Mouse (Mus musculus): ENCODE results near the gene Ddx6. TPM values are rescaled to one million over a fixed set of nuclear protein-coding genes. Genes with fewer than 3 reads are reported as not detected.

Ddx6 gene
- polyA plus RNA-seq, 1 experiment: 29.9 TPM

GRCm38 (mm10) chr9:44672291-44672865, 67.7 kb downstream of the Ddx6 start:
- TF ChIP-seq CEBPB (IDR thresholded peaks at IDR 0.05; ENCODE audit: low read depth) (no peak), USF1 (IDR thresholded peaks at IDR 0.05; ENCODE audit: low read depth) (no peak), FOSL1 (IDR thresholded peaks at IDR 0.05; ENCODE audit: insufficient read depth, low read length, poor library complexity, severe bottlenecking) (no peak), MAX (IDR thresholded peaks at IDR 0.05) (no peak), MYOG (IDR thresholded peaks at IDR 0.05; ENCODE audit: control insufficient read depth, extremely low read depth, insufficient read length) (no peak), MYOD1 (IDR thresholded peaks at IDR 0.05; ENCODE audit: control insufficient read depth, insufficient read length, low read depth) (no peak), CTCF (IDR thresholded peaks at IDR 0.05; ENCODE audit: control insufficient read depth, insufficient read depth, insufficient read length) (no peak)
- Histone ChIP-seq H3ac (ENCODE audit: control insufficient read depth, insufficient read length, low read depth) (no peak overlapping the region), H3K36me3 (ENCODE audit: control insufficient read depth, insufficient read depth) (no peaks in the 10 kb centered on the region), H3K27me3 (ENCODE audit: control insufficient read depth, insufficient read depth, insufficient read length) (peaks cover 26% of the 10 kb centered on the region), H3K4me3 (ENCODE audit: insufficient read depth, poor library complexity, severe bottlenecking) (no peak overlapping the region), H3K79me2 (ENCODE audit: control insufficient read depth, insufficient read depth) (no peaks in the 10 kb centered on the region), H3K79me3 (ENCODE audit: low read depth) (no peaks in the 10 kb centered on the region)

- H3K27me3 ChIP-seq (ENCODE audit: control insufficient read depth, insufficient read depth, insufficient read length): peaks cover 23% of the 10 kb centered on the region
- H3K36me3 ChIP-seq (ENCODE audit: control insufficient read depth, insufficient read depth): no peaks in the 10 kb centered on the region
- no peaks in the 10 kb centered on the region for H3K79me2 ChIP-seq (ENCODE audit: control insufficient read depth, insufficient read depth)
- no peak within 1 kb of the TSS for H3ac ChIP-seq (ENCODE audit: control insufficient read depth, insufficient read length, low read depth)
- TF ChIP-seq USF1 (IDR thresholded peaks at IDR 0.05; ENCODE audit: low read depth): no peak
- no peak for TF ChIP-seq MYOD1 (IDR thresholded peaks at IDR 0.05; ENCODE audit: control insufficient read depth, insufficient read length, low read depth)
- TF ChIP-seq MAX (IDR thresholded peaks at IDR 0.05): no peak
- no peak for TF ChIP-seq FOSL1 (IDR thresholded peaks at IDR 0.05; ENCODE audit: insufficient read depth, low read length, poor library complexity, severe bottlenecking)
- TF ChIP-seq MYOG (IDR thresholded peaks at IDR 0.05; ENCODE audit: control insufficient read depth, extremely low read depth, insufficient read length): no peak
- no peak for TF ChIP-seq CTCF (IDR thresholded peaks at IDR 0.05; ENCODE audit: control insufficient read depth, insufficient read depth, insufficient read length)
- TF ChIP-seq CEBPB (IDR thresholded peaks at IDR 0.05; ENCODE audit: low read depth): no peak
- no peaks in the 10 kb centered on the region for H3K79me3 ChIP-seq (ENCODE audit: low read depth)
- H3K4me3 ChIP-seq (ENCODE audit: insufficient read depth, poor library complexity, severe bottlenecking): no peak within 1 kb of the TSS
Observed at GRCm38 (mm10) chr9:44673005-44673404, 68.3 kb downstream of the Ddx6 start, which contains the start of gene Treh. Gene Treh (plus strand): TSS chr9:44673233.

- TF ChIP-seq FOSL1 (IDR thresholded peaks at IDR 0.05; ENCODE audit: insufficient read depth, low read length, poor library complexity, severe bottlenecking): no peak
- TF ChIP-seq CEBPB (IDR thresholded peaks at IDR 0.05; ENCODE audit: low read depth): no peak
- no peak for TF ChIP-seq MYOD1 (IDR thresholded peaks at IDR 0.05; ENCODE audit: control insufficient read depth, insufficient read length, low read depth)
- TF ChIP-seq MYOG (IDR thresholded peaks at IDR 0.05; ENCODE audit: control insufficient read depth, extremely low read depth, insufficient read length): no peak
- no peak for TF ChIP-seq CTCF (IDR thresholded peaks at IDR 0.05; ENCODE audit: control insufficient read depth, insufficient read depth, insufficient read length)
- TF ChIP-seq MAX (IDR thresholded peaks at IDR 0.05): no peak
- no peak for TF ChIP-seq USF1 (IDR thresholded peaks at IDR 0.05; ENCODE audit: low read depth)
- no peaks in the 10 kb centered on the region for H3K36me3 ChIP-seq (ENCODE audit: control insufficient read depth, insufficient read depth)
- no peaks in the 10 kb centered on the region for H3K79me2 ChIP-seq (ENCODE audit: control insufficient read depth, insufficient read depth)
- H3K27me3 ChIP-seq (ENCODE audit: control insufficient read depth, insufficient read depth, insufficient read length): no peaks in the 10 kb centered on the region
- H3ac ChIP-seq (ENCODE audit: control insufficient read depth, insufficient read length, low read depth): no peak overlapping the region
- H3K79me3 ChIP-seq (ENCODE audit: low read depth): no peaks in the 10 kb centered on the region
- H3K4me3 ChIP-seq (ENCODE audit: insufficient read depth, poor library complexity, severe bottlenecking): no peak overlapping the region
Observed at GRCm38 (mm10) chr9:44678288-44678871, 73.7 kb downstream of the Ddx6 start.

GRCm38 (mm10) chr9:44679565-44679964, 74.9 kb downstream of the Ddx6 start:
- Histone ChIP-seq H3K36me3 (ENCODE audit: control insufficient read depth, insufficient read depth) (no peaks in the 10 kb centered on the region), H3K79me2 (ENCODE audit: control insufficient read depth, insufficient read depth) (no peaks in the 10 kb centered on the region), H3K27me3 (ENCODE audit: control insufficient read depth, insufficient read depth, insufficient read length) (no peaks in the 10 kb centered on the region), H3K4me3 (ENCODE audit: insufficient read depth, poor library complexity, severe bottlenecking) (no peak overlapping the region), H3K79me3 (ENCODE audit: low read depth) (no peaks in the 10 kb centered on the region), H3ac (ENCODE audit: control insufficient read depth, insufficient read length, low read depth) (no peak overlapping the region)
- no peak for TF ChIP-seq MYOD1 (IDR thresholded peaks at IDR 0.05; ENCODE audit: control insufficient read depth, insufficient read length, low read depth)
- no peak for TF ChIP-seq MAX (IDR thresholded peaks at IDR 0.05)
- no peak for TF ChIP-seq CTCF (IDR thresholded peaks at IDR 0.05; ENCODE audit: control insufficient read depth, insufficient read depth, insufficient read length)

GRCm38 (mm10) chr9:44683046-44683445, 78.4 kb downstream of the Ddx6 start:
- H3ac ChIP-seq (ENCODE audit: control insufficient read depth, insufficient read length, low read depth): no peak overlapping the region

More at GRCm38 (mm10) chr9:44683046-44683445, 78.4 kb downstream of the Ddx6 start:
- TF ChIP-seq MYOG (IDR thresholded peaks at IDR 0.05; ENCODE audit: control insufficient read depth, extremely low read depth, insufficient read length): no peak
- TF ChIP-seq FOSL1 (IDR thresholded peaks at IDR 0.05; ENCODE audit: insufficient read depth, low read length, poor library complexity, severe bottlenecking): no peak
- no peak for TF ChIP-seq CTCF (IDR thresholded peaks at IDR 0.05; ENCODE audit: control insufficient read depth, insufficient read depth, insufficient read length)
- no peak for TF ChIP-seq MYOD1 (IDR thresholded peaks at IDR 0.05; ENCODE audit: control insufficient read depth, insufficient read length, low read depth)
- TF ChIP-seq USF1 (IDR thresholded peaks at IDR 0.05; ENCODE audit: low read depth): no peak
- TF ChIP-seq MAX (IDR thresholded peaks at IDR 0.05): no peak
- no peak for TF ChIP-seq CEBPB (IDR thresholded peaks at IDR 0.05; ENCODE audit: low read depth)
- Histone ChIP-seq H3K36me3 (ENCODE audit: control insufficient read depth, insufficient read depth) (peaks cover 7% of the 10 kb centered on the region), H3K79me2 (ENCODE audit: control insufficient read depth, insufficient read depth) (no peaks in the 10 kb centered on the region), H3K27me3 (ENCODE audit: control insufficient read depth, insufficient read depth, insufficient read length) (no peaks in the 10 kb centered on the region), H3K79me3 (ENCODE audit: low read depth) (no peaks in the 10 kb centered on the region), H3K4me3 (ENCODE audit: insufficient read depth, poor library complexity, severe bottlenecking) (no peak overlapping the region)

Measured in C2C12 (cell line).